Mouse (Mus musculus) liver, adult 2 months (tissue): Measurements from ENCODE around the gene Bag6. TPM values are rescaled to one million over a fixed set of nuclear protein-coding genes. Genes with fewer than 3 reads are reported as not detected.

Experiments used
- DNase-seq: peaks from one replicate; pipeline ENCODE4 v3.0.0-alpha.2; 2011; ENCODE audit warnings: low read depth, low spot score; ENCODE audit errors: extremely low read depth
- H3K27ac ChIP-seq: fragments of 200-500 bp; replicated peaks from 2 replicates; pipeline ENCODE4 v1.5.1; 2012; ENCODE audit warnings: low read depth, mild to moderate bottlenecking, control low read depth, inconsistent platforms, low read length; ENCODE audit not compliant: insufficient read depth
- H3K27me3 ChIP-seq: fragments of 200-500 bp; 2 replicates; pipeline ENCODE4 v1.6.1; 2012; ENCODE audit warnings: mild to moderate bottlenecking, moderate library complexity, low read length, inconsistent platforms; ENCODE audit not compliant: control insufficient read depth, insufficient read depth
- H3K36me3 ChIP-seq: fragments of 200-500 bp; 2 replicates; pipeline ENCODE4 v1.6.1; 2012; ENCODE audit warnings: low read length, inconsistent platforms; ENCODE audit not compliant: control insufficient read depth, insufficient read depth
- H3K4me1 ChIP-seq: fragments of 200-500 bp; 2 replicates; pipeline ENCODE4 v1.6.1; 2011; ENCODE audit warnings: low read length; ENCODE audit not compliant: control insufficient read depth, insufficient read depth
- H3K4me3 ChIP-seq: fragments of 200-500 bp; 2 replicates; pipeline ENCODE4 v1.5.1; 2011; ENCODE audit warnings: low read depth, mild to moderate bottlenecking, control low read depth, low read length, moderate library complexity; ENCODE audit not compliant: insufficient read depth
- H3K79me2 ChIP-seq: fragments of 200-500 bp; 2 replicates; pipeline ENCODE4 v1.6.1; 2012; ENCODE audit warnings: inconsistent platforms, mild to moderate bottlenecking, low read length, moderate library complexity; ENCODE audit not compliant: control insufficient read depth, insufficient read depth
- H3K9ac ChIP-seq: fragments of 200-500 bp; 2 replicates; pipeline ENCODE4 v1.6.1; 2012; ENCODE audit warnings: low read depth, mild to moderate bottlenecking, control low read depth, inconsistent platforms, low read length
- CTCF ChIP-seq: fragments of 200-500 bp; IDR thresholded peaks from 2 replicates; pipeline ENCODE4 v1.5.1; 2011; ENCODE audit warnings: low read depth, low read length, control low read depth
- POLR2A ChIP-seq: fragments of 200-500 bp; IDR thresholded peaks from 2 replicates; pipeline ENCODE4 v1.6.1; 2011; ENCODE audit warnings: low read length, control low read depth; ENCODE audit not compliant: insufficient read depth; ENCODE audit errors: extremely low read depth
- WGBS: fragments of 180-500 bp; shearing (Covaris S2); methylation state at CpG from one replicate; pipeline ENCODE4 v1.1.7; 2018; 5-methylcytosine and 5-hydroxymethylcytosine counted together
- polyA plus RNA-seq: library from polyadenylated mRNA; depleted of rRNA; stranded (reverse); fragments of >200 nt; gene quantifications from 2 replicates; pipeline ENCODE4 v1.2.3, GENCODE M21; 2012
- total RNA-seq: library from RNA; depleted of rRNA; stranded (reverse); fragments of >200 nt; gene quantifications from 2 replicates; pipeline ENCODE4 v1.2.3, GENCODE M21; 2014

Gene Bag6
- total and polyA plus RNA-seq, 2 experiments: 28.1 to 119 TPM

DNA sequence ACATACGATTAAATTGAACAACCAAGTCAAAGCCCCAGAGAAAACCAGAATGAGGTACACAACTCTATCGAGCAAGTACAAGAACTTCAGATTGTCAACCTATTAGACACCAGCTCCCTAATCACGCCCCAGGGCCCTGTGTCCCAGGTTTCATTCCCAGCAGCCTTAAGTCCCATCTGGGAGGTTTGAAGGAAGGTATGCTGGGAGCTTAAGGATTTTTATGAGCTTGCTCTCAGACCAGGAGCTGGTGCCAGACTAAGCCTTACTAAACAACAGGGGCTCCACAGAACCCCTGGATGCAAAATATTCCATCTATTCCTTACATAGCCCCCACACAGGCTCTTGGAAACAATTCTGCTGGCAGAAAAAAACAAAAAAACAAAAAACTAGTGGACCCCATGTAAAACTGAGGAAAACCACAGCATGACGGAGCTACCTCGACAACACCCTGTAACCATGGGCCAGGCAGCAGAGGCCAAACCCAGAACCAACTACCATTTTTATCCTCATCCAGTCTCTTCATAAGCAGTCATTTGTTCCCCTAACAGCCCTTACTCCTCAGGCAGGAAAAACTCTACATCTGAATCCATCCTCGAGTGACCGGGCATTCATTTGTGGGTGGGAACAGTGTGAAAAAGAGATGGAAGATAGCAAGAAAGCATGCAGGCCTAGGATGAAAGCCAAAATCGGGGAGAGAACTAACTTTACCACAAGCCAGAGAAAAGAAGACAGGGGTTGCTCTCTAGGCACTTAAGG, 28.5 kb downstream of the Bag6 start:
- 3% methylated on average over 8 of the region's 8 CpGs for WGBS

DNA sequence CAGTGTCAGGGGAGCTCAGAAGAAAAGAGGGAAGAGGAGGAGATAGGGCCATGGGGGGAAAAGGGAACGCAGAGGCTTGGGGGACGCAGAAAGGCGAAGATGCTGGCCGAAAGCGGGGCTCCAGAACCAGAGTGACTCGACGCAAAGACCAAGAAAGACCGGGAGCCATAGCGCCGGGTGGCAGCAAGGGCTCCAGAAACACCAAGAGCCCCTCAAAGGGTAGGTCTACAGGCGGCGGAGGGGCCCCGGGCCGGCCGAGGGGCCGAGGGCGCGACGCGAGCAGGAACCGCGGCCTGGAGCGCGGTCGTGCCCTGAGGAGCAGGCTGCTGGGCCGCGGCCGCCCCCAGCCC, 29.2 kb downstream of the Bag6 start:
- Histone ChIP-seq H3K27ac (peak overlapping the region; percentile 68), H3K4me3 (peak overlapping the region; percentile 93), H3K4me1 (peaks cover 5% of the 10 kb centered on the region), H3K79me2 (peaks cover 34% of the 10 kb centered on the region), H3K27me3 (no peaks in the 10 kb centered on the region), H3K36me3 (peaks cover 27% of the 10 kb centered on the region), H3K9ac (peak overlapping the region; percentile 98)
- no peak for DNase-seq
- TF ChIP-seq CTCF (no peak), POLR2A (no peak)
- WGBS: 0% methylated on average over 27 of the region's 28 CpGs

More for the DNA sequence above, 28.5 kb downstream of the Bag6 start:
- peak overlapping the region; percentile 93 for H3K4me3 ChIP-seq
- no peak overlapping the region; the same call in 1 of the 2 replicates for H3K27ac ChIP-seq
- peaks cover 36% of the 10 kb centered on the region for H3K79me2 ChIP-seq
- H3K27me3 ChIP-seq: no peaks in the 10 kb centered on the region
- DNase-seq: peak; percentile 21
- TF ChIP-seq CTCF (no peak), POLR2A (no peak)
- peaks cover 34% of the 10 kb centered on the region for H3K36me3 ChIP-seq
- H3K4me1 ChIP-seq: peaks cover 5% of the 10 kb centered on the region
- H3K9ac ChIP-seq: peak overlapping the region; percentile 98

DNA sequence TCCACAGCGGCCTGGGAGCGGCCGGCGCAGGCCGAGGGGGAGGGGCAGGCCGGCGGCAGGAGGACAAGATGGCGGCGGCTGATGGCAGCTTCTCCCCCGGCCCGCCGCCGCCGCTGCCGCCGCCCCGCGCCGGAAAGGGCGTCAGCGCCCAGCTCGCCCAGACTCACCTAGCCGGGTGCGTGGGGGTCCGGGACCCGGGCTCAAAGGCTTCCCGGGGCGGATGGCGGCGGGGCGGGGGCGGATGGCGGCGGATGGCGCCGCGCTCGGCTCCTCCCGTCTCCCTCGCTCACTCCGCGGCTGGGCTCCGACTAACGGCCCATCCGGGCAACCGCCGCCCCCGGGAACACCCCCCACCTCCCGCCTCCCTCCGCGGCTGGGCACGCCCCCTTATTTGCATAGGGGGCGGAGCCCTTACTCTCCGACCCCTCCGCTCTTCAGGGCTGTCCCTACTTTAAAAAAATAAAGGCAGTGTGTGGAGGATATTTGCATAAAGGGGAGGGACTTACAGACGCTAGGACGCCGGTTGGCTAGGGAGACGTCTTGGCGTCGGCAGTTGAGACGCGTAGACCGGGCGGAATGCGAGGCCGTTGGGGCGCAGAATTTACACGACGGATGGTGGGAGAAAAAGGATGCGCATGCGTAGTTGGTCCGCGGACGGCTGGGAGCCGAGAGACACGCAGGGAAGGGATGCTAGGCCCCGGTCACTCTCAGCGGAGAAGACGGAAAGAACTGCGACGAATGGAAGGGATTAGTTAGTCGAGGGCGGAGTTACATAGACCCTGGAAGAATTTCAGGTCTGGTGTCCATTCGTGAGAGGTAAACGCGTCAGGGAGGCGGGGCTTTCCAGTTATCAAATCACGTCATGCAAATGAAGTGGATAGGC, 29.8 kb downstream of the Bag6 start, which contains the start of gene Prrc2a:
TSS of gene Prrc2a (minus strand) at position 330 of the 883 bp plus-strand sequence.
- Histone ChIP-seq H3K27ac (peak within 1 kb of the TSS; percentile 89), H3K27me3 (no peaks in the 10 kb centered on the region), H3K36me3 (peaks cover 21% of the 10 kb centered on the region), H3K79me2 (peaks cover 31% of the 10 kb centered on the region), H3K4me3 (peak within 1 kb of the TSS; percentile 93), H3K9ac (peak within 1 kb of the TSS; percentile 98), H3K4me1 (peaks cover 5% of the 10 kb centered on the region)
- under 1% methylated on average over 68 of the region's 89 CpGs for WGBS
- peak; percentile 98 for DNase-seq
- peak; percentile 61 for TF ChIP-seq POLR2A
- no peak for TF ChIP-seq CTCF

DNA sequence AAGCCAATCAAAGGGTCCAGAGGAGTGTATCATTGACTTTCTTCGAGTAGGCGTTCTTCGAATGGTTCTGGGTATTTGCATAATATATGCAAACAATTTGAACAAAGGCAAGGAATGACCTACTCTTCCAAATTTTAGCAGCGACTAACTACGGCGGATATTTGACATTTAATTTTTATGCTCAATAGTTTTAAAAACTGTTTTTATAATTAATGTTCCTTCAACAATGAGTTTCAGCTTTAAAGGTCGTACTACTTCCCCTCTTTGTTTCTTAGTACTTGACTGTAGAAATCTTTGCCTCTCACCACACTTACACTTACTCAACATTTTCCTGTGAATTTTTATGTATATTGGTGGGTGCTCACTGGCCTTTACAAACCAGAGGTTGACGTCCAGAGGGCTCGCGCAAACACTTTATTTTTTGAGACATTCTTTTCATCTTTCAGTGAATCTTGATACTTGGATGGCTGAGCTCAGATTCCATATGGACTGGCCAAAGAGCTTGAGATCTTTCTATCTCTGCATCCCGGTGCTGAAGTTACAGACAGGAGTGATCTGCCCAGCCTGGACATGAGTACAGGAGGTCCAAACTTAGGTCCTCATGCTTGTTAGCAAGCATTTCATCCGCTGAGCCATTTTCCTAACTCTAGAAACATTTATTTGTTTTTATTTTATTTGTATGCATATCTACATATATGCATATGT, 30.6 kb downstream of the Bag6 start:
- Histone ChIP-seq H3K4me3 (no peak overlapping the region; the same call in 1 of the 2 replicates), H3K79me2 (peaks cover 26% of the 10 kb centered on the region), H3K4me1 (peaks cover 5% of the 10 kb centered on the region), H3K36me3 (peaks cover 13% of the 10 kb centered on the region), H3K27ac (no peak overlapping the region), H3K9ac (no peak overlapping the region), H3K27me3 (no peaks in the 10 kb centered on the region)
- DNase-seq: no peak
- WGBS: 26% methylated on average over 12 of the region's 12 CpGs
- TF ChIP-seq CTCF: no peak
- no peak for TF ChIP-seq POLR2A

DNA sequence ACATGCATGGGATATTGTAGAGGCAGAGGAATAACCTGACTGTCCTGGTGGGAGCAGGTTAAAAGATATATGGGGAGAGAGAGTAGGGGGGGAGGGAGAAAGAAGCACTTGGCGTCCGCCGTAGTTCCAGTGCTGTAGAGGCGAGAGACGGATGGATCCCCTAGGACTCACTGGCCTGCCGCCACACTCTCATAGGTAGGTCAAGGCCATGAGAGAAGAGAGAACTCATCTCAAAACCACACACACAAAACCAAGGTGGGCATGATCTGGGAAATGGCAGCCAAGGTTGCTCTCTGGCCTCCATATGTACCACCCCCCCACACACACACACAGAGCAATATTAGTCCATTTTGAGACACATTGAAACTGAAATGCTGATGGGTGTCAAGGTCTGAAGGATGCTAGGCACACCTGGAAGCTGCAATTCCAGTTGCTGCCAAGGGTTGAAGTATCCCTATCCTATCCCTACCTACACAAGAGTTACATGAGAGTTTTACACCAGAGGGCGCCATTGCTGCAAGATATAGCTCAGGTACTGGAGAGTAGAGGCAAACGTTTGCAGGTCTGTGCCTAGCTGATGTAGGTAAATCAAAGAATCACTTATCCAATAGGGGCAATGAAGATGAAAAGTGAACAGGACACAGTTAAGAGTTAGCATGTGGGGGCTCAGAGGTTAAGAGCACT, 31.5 kb downstream of the Bag6 start:
- Histone ChIP-seq H3K4me1 (peaks cover 5% of the 10 kb centered on the region), H3K36me3 (peaks cover 6% of the 10 kb centered on the region), H3K9ac (no peak overlapping the region), H3K4me3 (no peak overlapping the region), H3K79me2 (peaks cover 22% of the 10 kb centered on the region), H3K27ac (no peak overlapping the region), H3K27me3 (no peaks in the 10 kb centered on the region)
- WGBS: 77% methylated on average over 8 of the region's 8 CpGs
- TF ChIP-seq CTCF (peak; percentile 50; the same call in 1 of the 2 replicates), POLR2A (no peak)
- peak; percentile 64 for DNase-seq
